In genomic region chr1:172514213-172514529, GRCm38 (mm10) we compare ENCODE assay signal across 12 mouse cellular contexts. TPM values are rescaled to one million over a fixed set of nuclear protein-coding genes. Genes with fewer than 3 reads are reported as not detected.
DNase-seq lines count a peak whose midpoint lies in the region; ATAC-seq and TF ChIP-seq lines count a peak whose summit lies in the region.
"Had no signal": no experiment of that assay in that cellular context is flagged by ENCODE, and none has a peak within 500 bp of the region (broad histone marks: within the 10 kb centered on the region; RNA-seq: fewer than 3 reads in every experiment).

No protein-coding gene starts in this region.

- peaks cover 26% of the 10 kb centered on the region for H3K4me1 ChIP-seq in kidney, postnatal 0 days (replicated peaks; ENCODE audit: insufficient read depth, low read length)
- peaks cover 8 to 26% of the 10 kb centered on the region in 2 experiments for H3K4me1 ChIP-seq in MEL (ENCODE audit: control insufficient read depth in 1 of 2, insufficient read depth in 2 of 2, low read length in 2 of 2)
- peaks cover 41% of the 10 kb centered on the region; the same call in 1 of the 2 replicates for H3K4me1 ChIP-seq in liver, embryonic 15.5 days (replicated peaks)

- no peak for TF ChIP-seq RAD21 in MEL (IDR thresholded peaks at IDR 0.05; ENCODE audit: low read depth, low read length)

- no peak for DNase-seq in gastrocnemius, adult 2 months
- no peak for DNase-seq in gastrocnemius, postnatal 14 days
- DNase-seq in kidney, postnatal 0 days (ENCODE audit: low spot score): no peak
- no peak for DNase-seq in kidney, postnatal 10 days
- no peak for DNase-seq in MEL (ENCODE audit: low read depth, low spot score)
- no peak for DNase-seq in gastrocnemius, postnatal 25 days
- no peak for DNase-seq in left cerebral cortex, adult 18-20 months (ENCODE audit: low spot score in 2 of 2)
- DNase-seq: cerebellum, postnatal 36 days; gastrocnemius, postnatal 10 days; right cerebral cortex, postnatal 25 days had no signal

- WGBS in kidney, postnatal 0 days: 73% methylated on average over 4 of the region's 4 CpGs
- WGBS in liver, embryonic 15.5 days (ENCODE audit: insufficient replicate concordance): 18% methylated on average over 4 of the region's 4 CpGs

- no peaks in the 10 kb centered on the region for H3K27me3 ChIP-seq in kidney, postnatal 0 days (ENCODE audit: insufficient read depth, low read length)
- no peaks in the 10 kb centered on the region for H3K27me3 ChIP-seq in MEL (ENCODE audit: control insufficient read depth in 1 of 2, insufficient read depth in 2 of 2, low read length in 2 of 2)
- no peaks in the 10 kb centered on the region for H3K27me3 ChIP-seq in liver, embryonic 15.5 days
- H3K27me3 ChIP-seq: neural tube, embryonic 12.5 days had no signal

- intact Hi-C loops in gastrocnemius, adult 2 months (cut with DNase I): no loop called here
- intact Hi-C loops in gastrocnemius, postnatal 14 days (cut with DNase I; ENCODE audit: low total_unique reads): no loop called here

- no peak; a peak in 1 of 4 replicates for TF ChIP-seq EP300 in MEL (IDR thresholded peaks at IDR 0.05; ENCODE audit: low read depth in 1 of 2, low read length in 2 of 2)

- no peak for TF ChIP-seq CTCF in gastrocnemius, adult 2 months (IDR thresholded peaks at IDR 0.05)
- TF ChIP-seq CTCF in kidney, postnatal 0 days (IDR thresholded peaks at IDR 0.05; ENCODE audit: low read depth): no peak
- TF ChIP-seq CTCF in MEL (IDR thresholded peaks at IDR 0.05 in 2 of 3, conservative IDR thresholded peaks at IDR 0.05 in 1 of 3; ENCODE audit: control insufficient read depth in 1 of 3, insufficient read depth in 1 of 3, low read depth in 2 of 3, low read length in 3 of 3, poor library complexity in 1 of 3, severe bottlenecking in 1 of 3): no peak

- H3K9me3 ChIP-seq in kidney, postnatal 0 days (replicated peaks; ENCODE audit: low read length): no peaks in the 10 kb centered on the region
- H3K9me3 ChIP-seq in MEL (replicated peaks; ENCODE audit: insufficient read depth, low read length): no peaks in the 10 kb centered on the region
- no peaks in the 10 kb centered on the region for H3K9me3 ChIP-seq in liver, embryonic 15.5 days (replicated peaks)

- H3K79me2 ChIP-seq in MEL (ENCODE audit: control insufficient read depth, insufficient read depth, low read length, poor library complexity): no peaks in the 10 kb centered on the region; the same call in 1 of the 2 replicates

- peak overlapping the region; percentile 54 for H3K4me3 ChIP-seq in gastrocnemius, adult 2 months
- no peak overlapping the region for H3K4me3 ChIP-seq in kidney, postnatal 0 days (replicated peaks; ENCODE audit: low read depth, low read length)
- H3K4me3 ChIP-seq in MEL (ENCODE audit: control insufficient read depth in 1 of 2, insufficient read depth in 1 of 2, low read depth in 2 of 2, low read length in 2 of 2): peak overlapping the region; percentile 6 to 57; a peak in 3 of 4 replicates
- no peak overlapping the region for H3K4me3 ChIP-seq in liver, embryonic 15.5 days (replicated peaks)
- H3K4me3 ChIP-seq: neural tube, embryonic 12.5 days had no signal

- H3K27ac ChIP-seq in gastrocnemius, adult 2 months: peak overlapping the region; percentile 83
- peak overlapping the region; percentile 86 for H3K27ac ChIP-seq in kidney, postnatal 0 days
- H3K27ac ChIP-seq in MEL (ENCODE audit: control insufficient read depth, low read depth, low read length): peak overlapping the region; percentile 60
- H3K27ac ChIP-seq in liver, embryonic 15.5 days (replicated peaks): peak overlapping the region; percentile 70
- H3K27ac ChIP-seq: neural tube, embryonic 12.5 days had no signal

- no peak for ATAC-seq in kidney, postnatal 0 days (replicated peaks; ENCODE audit: low FRiP score, low read depth)
- ATAC-seq in liver, embryonic 15.5 days (ENCODE audit: insufficient read depth): no peak

- H3K4me2 ChIP-seq in kidney, postnatal 0 days (ENCODE audit: low read length): no peak overlapping the region
- peak overlapping the region; percentile 55 for H3K4me2 ChIP-seq in liver, embryonic 15.5 days
- H3K4me2 ChIP-seq: neural tube, embryonic 12.5 days had no signal

- H3K9ac ChIP-seq in kidney, postnatal 0 days (ENCODE audit: low read depth, low read length): no peak overlapping the region
- peak overlapping the region; percentile 43 for H3K9ac ChIP-seq in MEL (ENCODE audit: control insufficient read depth, low read depth, low read length, poor library complexity, severe bottlenecking)
- H3K9ac ChIP-seq in liver, embryonic 15.5 days: no peak overlapping the region
- H3K9ac ChIP-seq: neural tube, embryonic 12.5 days had no signal

- peak in 1 of 2 experiments; percentile 43; a peak in 1 of 4 replicates for TF ChIP-seq POLR2A in MEL (IDR thresholded peaks at IDR 0.05; ENCODE audit: control insufficient read depth in 1 of 2, insufficient read depth in 1 of 2, low read depth in 1 of 2, low read length in 2 of 2, poor library complexity in 1 of 2)

- no peaks in the 10 kb centered on the region for H3K36me3 ChIP-seq in kidney, postnatal 0 days (ENCODE audit: insufficient read depth, low read length)
- H3K36me3 ChIP-seq in MEL (ENCODE audit: control insufficient read depth in 1 of 2, insufficient read depth in 2 of 2, low read length in 2 of 2): peaks cover 0 to 12% of the 10 kb centered on the region in 2 experiments; a peak in 2 of 4 replicates
- H3K36me3 ChIP-seq in liver, embryonic 15.5 days (replicated peaks): no peaks in the 10 kb centered on the region
- H3K36me3 ChIP-seq: neural tube, embryonic 12.5 days had no signal

TF ChIP-seq in MEL, 35 proteins besides CTCF, POLR2A, EP300 and RAD21:
- TF ChIP-seq TBP (IDR thresholded peaks at IDR 0.05; ENCODE audit: low read depth, low read length) (no peak), MAX (IDR thresholded peaks at IDR 0.05; ENCODE audit: low read length) (no peak), ZKSCAN1 (IDR thresholded peaks at IDR 0.05; ENCODE audit: low read depth, low read length) (no peak), CHD2 (IDR thresholded peaks at IDR 0.05; ENCODE audit: low read length) (no peak), ZMIZ1 (IDR thresholded peaks at IDR 0.05; ENCODE audit: low read depth, low read length) (peak; percentile 47; the same call in 1 of the 2 replicates), UBTF (IDR thresholded peaks at IDR 0.05; ENCODE audit: borderline replicate concordance, insufficient read depth, low read depth, low read length) (no peak)

RNA-seq across cellular contexts. Expression of gene Cfap45, which starts 6.4 kb away (rescaled TPM):
- total RNA-seq in gastrocnemius, adult 2 months (2021): not detected
- under 1 TPM; 0.40 to 0.45 TPM for total RNA-seq in gastrocnemius, postnatal 14 days (2021)
- polyA plus RNA-seq in kidney, postnatal 0 days (2015; fragmentation: Nextera tagmentation; extraction: Ambion mirVana): 1.1 and 1.3 TPM in 2 replicates
- total RNA-seq in MEL (2012; rRNA removed): 0.29 TPM in 1 of 2 replicates, not detected in the other
- polyA plus RNA-seq in MEL (2012; ENCODE audit: insufficient read depth in 1 of 2, insufficient read length in 2 of 2, low read depth in 1 of 2, low replicate concordance in 2 of 2, missing spikeins in 1 of 2): under 1 TPM in 1 of 2 experiments, not detected in 1; 0.40 TPM
- polyA plus RNA-seq in liver, embryonic 15.5 days (2015; fragmentation: Nextera tagmentation; extraction: Ambion mirVana): 0.29 and 0.43 TPM in 2 replicates
- total RNA-seq in gastrocnemius, postnatal 25 days (2021): not detected
- 1 to 10 TPM; 2.9 to 4.2 TPM for total RNA-seq in left cerebral cortex, adult 18-20 months (2021)

RNA-seq across cellular contexts. Expression of gene Tagln2, which starts 14.3 kb away (rescaled TPM):
- total RNA-seq in gastrocnemius, adult 2 months (2021): 10 to 100 TPM; 16.4 to 23.4 TPM
- 10 to 100 TPM; 60.4 to 61.2 TPM for total RNA-seq in gastrocnemius, postnatal 14 days (2021)
- 225 and 250 TPM in 2 replicates for polyA plus RNA-seq in kidney, postnatal 0 days (2015; fragmentation: Nextera tagmentation; extraction: Ambion mirVana)
- 100 and 150 TPM in 2 replicates for total RNA-seq in MEL (2012; rRNA removed)
- 100 to 1,000 TPM; 332 to 581 TPM for polyA plus RNA-seq in MEL (2012; ENCODE audit: insufficient read depth in 1 of 2, insufficient read length in 2 of 2, low read depth in 1 of 2, low replicate concordance in 2 of 2, missing spikeins in 1 of 2)
- 121 and 125 TPM in 2 replicates for polyA plus RNA-seq in liver, embryonic 15.5 days (2015; fragmentation: Nextera tagmentation; extraction: Ambion mirVana)
- total RNA-seq in gastrocnemius, postnatal 25 days (2021): 10 to 100 TPM; 24.8 to 33.7 TPM
- 10 to 100 TPM in 1 of 2 experiments, 1 to 10 TPM in 1; 8.2 to 12.3 TPM for total RNA-seq in left cerebral cortex, adult 18-20 months (2021)

RNA-seq across cellular contexts. Expression of gene Igsf9, which starts 32.6 kb away (rescaled TPM):
- total RNA-seq in gastrocnemius, adult 2 months (2021): under 1 TPM in 1 of 2 experiments, not detected in 1; 0.67 TPM
- total RNA-seq in gastrocnemius, postnatal 14 days (2021): under 1 TPM; 0.37 to 0.51 TPM
- 12.5 and 13.3 TPM in 2 replicates for polyA plus RNA-seq in kidney, postnatal 0 days (2015; fragmentation: Nextera tagmentation; extraction: Ambion mirVana)
- 0.12 and 0.13 TPM in 2 replicates for total RNA-seq in MEL (2012; rRNA removed)
- polyA plus RNA-seq in MEL (2012; ENCODE audit: insufficient read depth in 1 of 2, insufficient read length in 2 of 2, low read depth in 1 of 2, low replicate concordance in 2 of 2, missing spikeins in 1 of 2): under 1 TPM in 1 of 2 experiments, not detected in 1; 0.38 TPM
- 0.96 and 1.2 TPM in 2 replicates for polyA plus RNA-seq in liver, embryonic 15.5 days (2015; fragmentation: Nextera tagmentation; extraction: Ambion mirVana)
- total RNA-seq in gastrocnemius, postnatal 25 days (2021): under 1 TPM in 1 of 2 experiments, not detected in 1; 0.19 TPM
- total RNA-seq in left cerebral cortex, adult 18-20 months (2021): 1 to 10 TPM; 6.3 to 7.0 TPM

RNA-seq across cellular contexts. Expression of gene Slamf9, which starts 39.0 kb away (rescaled TPM):
- total RNA-seq in gastrocnemius, adult 2 months (2021): under 1 TPM in 1 of 2 experiments, not detected in 1; 0.22 TPM
- under 1 TPM; 0.33 to 0.57 TPM for total RNA-seq in gastrocnemius, postnatal 14 days (2021)
- polyA plus RNA-seq in kidney, postnatal 0 days (2015; fragmentation: Nextera tagmentation; extraction: Ambion mirVana): 1.3 and 2.3 TPM in 2 replicates
- 0.23 TPM in 1 of 2 replicates, not detected in the other for total RNA-seq in MEL (2012; rRNA removed)
- under 1 TPM in 1 of 2 experiments, not detected in 1; 0.38 TPM for polyA plus RNA-seq in MEL (2012; ENCODE audit: insufficient read depth in 1 of 2, insufficient read length in 2 of 2, low read depth in 1 of 2, low replicate concordance in 2 of 2, missing spikeins in 1 of 2)
- 0.78 and 1.2 TPM in 2 replicates for polyA plus RNA-seq in liver, embryonic 15.5 days (2015; fragmentation: Nextera tagmentation; extraction: Ambion mirVana)
- total RNA-seq in gastrocnemius, postnatal 25 days (2021): under 1 TPM; 0.20 to 0.35 TPM
- total RNA-seq in left cerebral cortex, adult 18-20 months (2021): 1 to 10 TPM in 1 of 2 experiments, under 1 TPM in 1; 0.61 to 1.0 TPM

RNA-seq across cellular contexts. Expression of gene Vsig8, which starts 41.6 kb away (rescaled TPM):
- total RNA-seq in gastrocnemius, adult 2 months (2021): not detected
- not detected for total RNA-seq in gastrocnemius, postnatal 14 days (2021)
- 1.0 and 1.6 TPM in 2 replicates for polyA plus RNA-seq in kidney, postnatal 0 days (2015; fragmentation: Nextera tagmentation; extraction: Ambion mirVana)
- total RNA-seq in MEL (2012; rRNA removed): not detected in 2 replicates
- not detected for polyA plus RNA-seq in MEL (2012; ENCODE audit: insufficient read depth in 1 of 2, insufficient read length in 2 of 2, low read depth in 1 of 2, low replicate concordance in 2 of 2, missing spikeins in 1 of 2)
- polyA plus RNA-seq in liver, embryonic 15.5 days (2015; fragmentation: Nextera tagmentation; extraction: Ambion mirVana): not detected in 2 replicates
- total RNA-seq in gastrocnemius, postnatal 25 days (2021): not detected
- under 1 TPM; 0.21 to 0.23 TPM for total RNA-seq in left cerebral cortex, adult 18-20 months (2021)
- total RNA-seq: gastrocnemius, postnatal 10 days had no signal

Comparison
In these comparisons a context has a peak if more than half of its experiments do, and no peak if none do; other contexts are left out.
1. H3K4me3 ChIP-seq: peak in gastrocnemius, adult 2 months (single experiment) and MEL (2 of 2); none in kidney, postnatal 0 days (single experiment) and liver, embryonic 15.5 days (single experiment).
2. Peak in every context shown above with its lines, with median percentiles within 50 percentile points of each other: H3K27ac ChIP-seq.